Mouse (Mus musculus): ENCODE measurements at regions not wholly inside any gene's neighbourhood (a gene's known extent, or its start where the extent isn't known, plus 50 kb on each side); places are given as distances from the start of the nearest gene placed in this dataset.
A peak's percentile ranks its signal among the peaks of the same experiment; 100 is the strongest.

DNA sequence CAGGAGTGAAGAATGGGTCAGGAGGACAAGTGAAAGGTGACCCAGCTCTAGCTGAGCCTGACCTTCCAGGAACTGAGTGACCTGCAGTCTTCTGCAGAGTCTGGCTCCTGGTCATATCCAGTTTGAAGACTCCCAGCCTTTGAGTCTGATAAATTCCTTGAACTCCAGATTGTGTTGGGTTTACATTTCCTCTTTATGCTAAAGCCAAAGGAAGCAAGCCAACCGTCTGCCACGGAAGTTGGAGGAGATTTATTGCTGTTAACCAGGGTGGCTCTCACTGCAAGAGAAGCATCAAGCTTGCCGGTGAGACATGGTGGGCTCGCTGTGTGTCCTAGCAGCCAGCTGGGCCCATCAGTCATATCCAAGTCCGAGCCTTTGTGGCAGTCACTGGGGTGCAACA is 276.4 kb downstream of the Cbln1 start:
- DNase-seq (ENCODE audit: extremely low spot score in 1 of 2, low spot score in 2 of 2), result no peak
- TF ChIP-seq CTCF (IDR thresholded peaks at IDR 0.05), result no peak
- no peak overlapping the region for H3K4me3 ChIP-seq
- intact Hi-C loops (cut with DNase I), result no loop called here
- H3K27ac ChIP-seq, result no peak overlapping the region

DNA sequence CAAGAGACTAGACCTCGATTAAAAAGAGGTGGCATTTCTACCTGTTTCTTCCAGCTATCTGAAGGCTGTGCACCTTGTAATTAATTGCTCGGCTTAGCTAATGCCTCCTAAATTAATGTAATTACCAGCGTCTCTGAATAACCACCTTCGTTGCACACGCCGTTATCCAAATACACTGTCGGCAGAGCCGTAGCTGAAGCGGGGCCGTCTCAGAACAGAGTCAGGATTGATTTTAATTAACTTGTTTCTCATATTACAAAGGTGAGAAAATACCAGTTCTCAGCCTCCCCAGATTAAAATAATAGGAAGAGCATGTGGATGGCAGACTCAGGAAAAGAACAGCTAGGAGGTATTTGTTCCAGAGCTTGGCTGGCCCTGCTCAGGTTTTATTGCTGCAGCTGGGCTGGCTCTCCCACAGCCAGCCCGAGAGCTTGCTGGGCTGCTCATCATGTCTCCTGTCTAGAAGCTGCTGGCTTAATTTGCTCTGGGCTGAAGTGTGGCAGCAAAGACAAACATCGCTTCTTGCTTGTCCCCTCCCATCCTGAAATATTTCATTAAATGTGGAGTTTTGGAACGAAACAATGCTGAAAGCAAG is 282.5 kb downstream of the Cbln1 start:
- no peak for DNase-seq (ENCODE audit: extremely low spot score in 1 of 2, low spot score in 2 of 2)
- no peak for TF ChIP-seq CTCF (IDR thresholded peaks at IDR 0.05)
- no peak overlapping the region for H3K27ac ChIP-seq
- no peak overlapping the region for H3K4me3 ChIP-seq
- intact Hi-C loops (cut with DNase I), result no loop called here

DNA sequence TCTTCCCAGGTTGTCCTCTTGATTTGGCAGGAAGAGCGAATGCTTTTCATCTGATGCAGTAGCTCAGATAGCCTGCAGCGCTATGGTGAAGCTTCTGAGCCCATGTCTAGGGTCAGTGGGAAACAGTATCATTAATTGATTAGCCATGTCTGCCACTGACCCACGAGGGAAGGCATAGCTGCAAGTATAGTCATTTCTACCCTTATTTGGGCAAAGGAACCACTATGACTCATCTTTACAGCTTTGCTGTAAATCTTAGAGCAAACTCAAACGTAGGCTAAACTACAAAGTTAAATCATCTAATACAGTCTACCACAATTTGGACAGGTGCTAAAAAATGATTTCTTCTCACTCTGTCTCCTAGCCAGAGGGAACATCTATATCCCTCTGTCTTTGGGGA is 289.5 kb downstream of the Cbln1 start:
- no peak for TF ChIP-seq CTCF (IDR thresholded peaks at IDR 0.05)
- Histone ChIP-seq H3K4me3 (no peak overlapping the region), H3K27ac (no peak overlapping the region)
- intact Hi-C loops (cut with DNase I), result no loop called here
- DNase-seq (ENCODE audit: extremely low spot score in 1 of 2, low spot score in 2 of 2), result no peak

DNA sequence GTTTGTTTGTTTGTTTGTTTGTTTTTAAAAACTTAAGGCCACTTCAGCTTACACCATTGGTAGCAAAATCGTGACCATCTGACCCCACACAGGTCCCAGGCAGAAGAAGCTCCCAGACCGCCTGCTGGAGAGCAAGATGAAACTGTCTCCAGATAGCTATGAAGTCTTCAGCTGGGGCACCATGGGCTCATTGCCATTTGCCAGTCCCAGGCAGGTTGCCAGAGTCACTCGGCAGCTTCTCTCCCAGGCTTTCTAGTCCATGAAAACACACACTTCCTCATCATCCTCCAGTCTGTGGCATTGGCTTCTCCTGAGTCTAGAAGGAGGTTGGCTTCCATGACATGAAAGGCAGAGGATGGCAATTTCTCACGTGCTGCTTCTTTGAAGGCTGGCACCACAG is 293.5 kb upstream of the N4bp1 start:
- intact Hi-C loops (cut with DNase I), result no loop called here
- TF ChIP-seq CTCF (IDR thresholded peaks at IDR 0.05), result no peak
- Histone ChIP-seq H3K4me3 (no peak overlapping the region), H3K27ac (no peak overlapping the region)
- no peak for DNase-seq (ENCODE audit: extremely low spot score in 1 of 2, low spot score in 2 of 2)

DNA sequence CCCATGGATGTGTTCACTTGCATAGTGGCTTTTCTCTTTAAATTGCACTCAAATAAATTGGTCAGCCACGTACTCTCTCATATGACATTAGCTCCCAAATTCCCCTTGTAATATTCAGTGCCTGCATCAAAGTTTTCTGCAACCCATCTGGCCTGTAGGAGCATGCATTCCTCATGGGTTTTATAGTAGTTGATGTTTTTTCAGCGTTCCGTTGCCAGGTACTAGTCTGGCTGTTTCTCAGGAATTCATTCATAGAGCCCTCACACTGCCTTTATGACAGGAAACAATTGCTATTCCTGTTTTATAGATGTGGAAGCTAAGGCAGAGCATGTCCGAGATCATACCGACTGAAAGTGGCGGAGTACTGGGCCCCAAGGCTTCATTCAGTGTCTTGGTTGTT is 292.6 kb upstream of the N4bp1 start:
- intact Hi-C loops (cut with DNase I), result no loop called here
- no peak overlapping the region for H3K27ac ChIP-seq
- no peak overlapping the region for H3K4me3 ChIP-seq
- TF ChIP-seq CTCF (IDR thresholded peaks at IDR 0.05), result no peak
- DNase-seq (ENCODE audit: extremely low spot score in 1 of 2, low spot score in 2 of 2), result no peak

DNA sequence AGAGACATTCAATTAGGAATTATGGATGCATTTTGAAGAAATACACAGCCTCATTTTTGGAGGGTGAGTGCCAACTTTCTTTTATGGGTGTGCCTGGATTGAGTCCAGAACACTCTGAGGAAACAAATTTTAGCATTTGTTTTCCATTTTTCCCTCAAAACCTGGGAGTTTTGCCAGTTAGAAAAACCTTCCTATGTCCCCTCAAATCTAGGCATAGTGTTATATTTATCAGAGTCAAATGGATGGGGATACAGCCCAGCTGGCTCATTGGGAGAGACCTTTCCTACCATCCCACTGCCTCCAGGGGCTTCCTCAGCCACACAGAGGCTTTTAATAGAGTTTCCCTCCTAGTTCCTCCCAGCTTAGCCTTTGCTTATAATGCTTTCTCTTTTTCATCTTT is 290.0 kb upstream of the N4bp1 start:
- H3K27ac ChIP-seq, result no peak overlapping the region

DNA sequence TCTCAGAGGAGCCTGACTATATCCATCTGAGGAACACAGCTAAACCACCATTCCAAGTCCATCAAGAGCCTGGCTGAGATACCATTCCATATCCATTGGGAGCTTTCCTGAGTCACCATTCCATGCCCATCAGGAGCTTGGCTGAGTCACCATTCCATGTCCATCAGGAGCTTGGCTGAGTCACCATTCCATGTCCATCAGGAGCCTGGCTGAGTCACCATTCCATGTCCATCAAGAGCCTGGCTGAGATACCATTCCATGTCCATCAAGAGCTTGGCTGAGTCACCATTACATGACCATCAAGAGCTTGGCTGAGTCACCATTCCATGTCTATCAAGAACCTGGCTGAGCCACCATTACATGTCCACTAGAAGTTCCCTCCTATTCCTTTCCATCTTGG is 288.7 kb upstream of the N4bp1 start:
- TF ChIP-seq CTCF (IDR thresholded peaks at IDR 0.05), result no peak
- H3K4me3 ChIP-seq, result no peak overlapping the region
- intact Hi-C loops (cut with DNase I), result no loop called here
- H3K27ac ChIP-seq, result no peak overlapping the region
- no peak for DNase-seq (ENCODE audit: extremely low spot score in 1 of 2, low spot score in 2 of 2)

More for the DNA sequence above, 290.0 kb upstream of the N4bp1 start:
- intact Hi-C loops (cut with DNase I), result no loop called here
- no peak overlapping the region for H3K4me3 ChIP-seq
- DNase-seq (ENCODE audit: extremely low spot score in 1 of 2, low spot score in 2 of 2), result no peak
- no peak for TF ChIP-seq CTCF (IDR thresholded peaks at IDR 0.05)

DNA sequence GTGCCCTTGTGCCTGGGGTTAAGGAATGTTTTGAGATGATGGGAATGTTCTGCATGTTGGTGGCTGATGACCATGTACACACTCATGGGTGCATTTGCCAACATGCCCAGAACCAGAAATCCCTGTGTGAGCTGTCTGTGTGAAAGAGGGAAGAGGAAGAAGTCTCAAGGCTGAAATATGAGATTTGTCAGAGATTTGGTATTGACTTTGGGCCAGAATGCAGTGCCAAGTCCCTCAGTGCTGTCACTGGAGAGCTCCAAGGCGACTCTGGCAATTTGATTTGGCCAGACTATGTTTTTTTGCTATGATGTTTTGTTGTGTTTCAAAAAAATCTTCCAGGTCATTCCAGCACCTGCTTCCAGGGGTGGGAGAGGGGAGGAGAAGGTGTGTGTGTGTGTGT is 281.7 kb upstream of the N4bp1 start:
- H3K27ac ChIP-seq, result no peak overlapping the region
- intact Hi-C loops (cut with DNase I), result no loop called here
- no peak for TF ChIP-seq CTCF (IDR thresholded peaks at IDR 0.05)
- DNase-seq (ENCODE audit: extremely low spot score in 1 of 2, low spot score in 2 of 2), result no peak
- H3K4me3 ChIP-seq, result no peak overlapping the region

DNA sequence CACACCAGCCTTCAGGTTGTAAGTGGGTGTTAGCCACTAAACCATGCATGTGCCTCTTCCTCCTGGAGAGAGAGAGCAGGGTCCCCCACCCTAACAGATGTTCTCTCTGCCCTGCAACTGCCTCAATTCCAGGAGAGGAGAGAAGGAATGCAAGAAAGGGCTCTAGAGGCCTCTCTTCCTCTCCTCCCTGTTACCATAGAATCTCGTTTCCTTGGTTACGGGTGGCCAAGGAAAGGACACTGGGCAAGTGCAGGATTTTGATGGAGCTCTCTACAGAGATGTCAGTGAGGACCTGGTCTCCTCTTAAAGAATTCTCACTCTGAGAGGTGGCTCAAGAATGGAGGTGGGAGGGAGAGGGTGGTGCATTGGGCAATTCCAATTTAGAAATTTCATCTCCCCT is 275.4 kb upstream of the N4bp1 start:
- no peak overlapping the region for H3K27ac ChIP-seq
- no peak for DNase-seq (ENCODE audit: extremely low spot score in 1 of 2, low spot score in 2 of 2)
- intact Hi-C loops (cut with DNase I), result no loop called here
- TF ChIP-seq CTCF (IDR thresholded peaks at IDR 0.05), result no peak
- H3K4me3 ChIP-seq, result no peak overlapping the region

DNA sequence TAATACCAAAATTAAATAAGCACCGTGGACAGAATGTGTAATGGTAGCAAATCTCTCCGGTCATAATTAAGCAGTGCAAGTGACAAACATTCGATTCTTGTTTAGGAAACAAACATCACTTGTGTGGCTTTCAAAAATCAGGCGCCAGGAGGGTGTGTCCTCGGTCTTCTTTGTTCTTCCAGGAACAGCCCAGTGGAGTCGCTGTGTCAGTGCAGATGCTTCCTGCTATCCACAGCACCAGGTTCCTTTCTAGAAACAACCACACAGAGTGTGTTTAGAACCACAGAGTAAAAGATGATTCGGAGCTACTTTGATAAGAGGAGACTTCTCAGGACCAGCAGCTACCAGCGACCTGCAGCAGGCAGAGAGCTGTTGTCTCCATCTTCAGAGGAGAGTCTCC is 273.3 kb upstream of the N4bp1 start:
- intact Hi-C loops (cut with DNase I), result no loop called here
- DNase-seq (ENCODE audit: extremely low spot score in 1 of 2, low spot score in 2 of 2), result no peak
- H3K4me3 ChIP-seq, result no peak overlapping the region
- peak; percentile 32 for TF ChIP-seq CTCF (IDR thresholded peaks at IDR 0.05)
- H3K27ac ChIP-seq, result no peak overlapping the region

DNA sequence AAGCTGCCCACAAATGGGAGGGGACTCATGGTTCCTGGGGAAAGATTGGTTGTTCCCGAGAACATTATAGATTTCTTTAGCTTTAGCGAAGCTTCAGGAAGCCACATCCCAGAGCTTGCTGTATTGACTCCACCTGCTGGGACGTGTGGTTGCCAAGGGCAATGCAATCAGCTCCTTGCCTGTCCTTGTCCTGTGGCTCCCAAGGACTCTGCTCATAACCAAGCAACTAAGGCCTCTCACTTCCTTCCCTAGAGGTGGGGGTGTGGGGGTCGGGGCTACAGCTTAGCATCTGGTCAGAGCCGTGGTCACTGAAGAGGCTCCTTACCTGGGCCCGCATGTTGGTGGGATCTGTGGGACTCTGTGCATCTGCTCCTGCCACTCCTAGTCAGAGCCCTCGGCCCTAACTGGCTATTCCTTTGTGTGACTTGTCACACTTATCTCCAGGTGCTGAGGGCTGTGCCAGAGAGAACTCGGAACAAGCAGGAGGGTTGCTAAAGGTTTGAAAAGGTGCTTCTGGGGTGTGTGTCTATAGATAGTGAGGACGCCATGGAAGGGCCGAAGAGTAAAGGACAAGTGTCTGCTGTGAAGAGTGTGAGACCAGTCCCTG is 270.9 kb upstream of the N4bp1 start:
- intact Hi-C loops (cut with DNase I), result no loop called here
- no peak for DNase-seq (ENCODE audit: extremely low spot score in 1 of 2, low spot score in 2 of 2)
- no peak overlapping the region for H3K4me3 ChIP-seq
- TF ChIP-seq CTCF (IDR thresholded peaks at IDR 0.05), result no peak
- H3K27ac ChIP-seq, result no peak overlapping the region

DNA sequence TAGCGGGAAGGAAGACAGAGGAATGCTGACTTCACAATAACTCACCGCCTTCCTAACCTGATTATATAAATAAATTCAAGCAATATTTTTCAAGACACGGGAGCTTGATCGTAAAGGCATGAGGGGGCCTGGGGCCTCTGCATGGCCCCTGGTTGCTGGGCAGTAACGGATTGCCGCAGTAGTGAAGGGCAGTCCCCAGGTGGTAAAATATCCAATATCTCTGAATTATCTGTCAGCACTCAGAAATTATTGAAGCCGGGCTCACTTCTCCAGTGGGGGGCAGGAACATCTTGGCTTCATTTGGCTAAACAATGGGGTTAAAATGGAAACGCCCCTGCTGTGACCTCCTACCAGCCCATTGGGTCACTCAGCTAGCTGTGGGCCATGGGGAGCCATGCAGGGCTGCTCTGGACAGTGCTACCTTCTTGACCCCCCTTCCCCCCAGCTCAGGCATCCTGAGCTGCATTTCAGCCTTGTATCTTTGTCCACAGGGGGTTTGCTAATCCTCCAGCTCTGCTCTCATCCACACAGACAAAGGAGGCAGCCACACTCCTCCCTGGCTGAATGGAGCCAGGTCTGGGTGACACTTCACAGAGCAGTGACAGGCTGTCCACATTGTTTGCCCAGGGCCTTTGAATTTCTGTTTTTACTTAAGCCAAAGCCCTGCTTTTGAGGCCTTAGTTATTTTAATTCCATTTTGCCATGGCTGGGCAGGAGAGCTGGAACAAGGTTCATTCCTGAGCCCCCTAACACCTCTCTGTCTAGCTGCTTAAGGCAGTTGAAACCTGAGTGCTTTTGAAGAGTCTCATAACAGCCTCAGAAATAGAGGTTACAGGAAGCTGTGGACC is 267.2 kb upstream of the N4bp1 start:
- TF ChIP-seq CTCF (IDR thresholded peaks at IDR 0.05), result no peak
- H3K27ac ChIP-seq, result no peak overlapping the region
- DNase-seq (ENCODE audit: extremely low spot score in 1 of 2, low spot score in 2 of 2), result no peak
- no peak overlapping the region for H3K4me3 ChIP-seq
- intact Hi-C loops (cut with DNase I), result no loop called here
